Mouse (Mus musculus): ENCODE data around the gene Mansc1. TPM values are rescaled to one million over a fixed set of nuclear protein-coding genes. Genes with fewer than 3 reads are reported as not detected.
A peak's percentile ranks its signal among the peaks of the same experiment; 100 is the strongest.

Mansc1 gene
- polyA plus RNA-seq, 1 experiment from 2014 or later, result 0.72 TPM

- DNase-seq (ENCODE audit: low spot score), result no peak
- 91% methylated on average over 5 of the region's 5 CpGs for WGBS
- Histone ChIP-seq H3K4me2 (ENCODE audit: low read depth) (no peak overlapping the region), H3K27me3 (ENCODE audit: control insufficient read depth, insufficient read depth, low read length) (no peaks in the 10 kb centered on the region), H3K9ac (ENCODE audit: low read length) (no peak overlapping the region), H3K36me3 (ENCODE audit: control insufficient read depth, insufficient read depth, low read length) (no peaks in the 10 kb centered on the region), H3K4me1 (ENCODE audit: control insufficient read depth, insufficient read depth, low read length) (peaks cover 6% of the 10 kb centered on the region; the same call in 1 of the 2 replicates), H3K9me3 (ENCODE audit: control insufficient read depth, low read length) (no peaks in the 10 kb centered on the region), H3K4me3 (ENCODE audit: low read depth, low read length) (no peak overlapping the region), H3K27ac (ENCODE audit: low read depth, low read length) (no peak overlapping the region)
- no peak for ATAC-seq (ENCODE audit: insufficient read depth, low FRiP score, low TSS enrichment)
Observed at GRCm38 (mm10) chr6:134643296-134643695, 11.0 kb upstream of the Mansc1 start.

- WGBS, result 77% methylated on average over 9 of the region's 9 CpGs
- Histone ChIP-seq H3K27ac (ENCODE audit: low read depth, low read length) (no peak overlapping the region), H3K27me3 (ENCODE audit: control insufficient read depth, insufficient read depth, low read length) (no peaks in the 10 kb centered on the region), H3K36me3 (ENCODE audit: control insufficient read depth, insufficient read depth, low read length) (no peaks in the 10 kb centered on the region), H3K4me1 (ENCODE audit: control insufficient read depth, insufficient read depth, low read length) (peaks cover 2% of the 10 kb centered on the region; the same call in 1 of the 2 replicates), H3K4me3 (ENCODE audit: low read depth, low read length) (peak overlapping the region; percentile 86), H3K9ac (ENCODE audit: low read length) (peak overlapping the region; percentile 92), H3K4me2 (ENCODE audit: low read depth) (peak overlapping the region; percentile 67), H3K9me3 (ENCODE audit: control insufficient read depth, low read length) (no peaks in the 10 kb centered on the region)
- no peak for DNase-seq (ENCODE audit: low spot score)
- ATAC-seq (ENCODE audit: insufficient read depth, low FRiP score, low TSS enrichment), result no peak
Observed at GRCm38 (mm10) chr6:134641738-134642446, 9.6 kb upstream of the Mansc1 start.

GRCm38 (mm10) chr6:134640485-134641475 lies 8.5 kb upstream of the Mansc1 start:
- no peaks in the 10 kb centered on the region for H3K27me3 ChIP-seq (ENCODE audit: control insufficient read depth, insufficient read depth, low read length)
- peak overlapping the region; percentile 86 for H3K4me3 ChIP-seq (ENCODE audit: low read depth, low read length)
- H3K9me3 ChIP-seq (ENCODE audit: control insufficient read depth, low read length), result no peaks in the 10 kb centered on the region
- WGBS, result 1% methylated on average over 65 of the region's 65 CpGs
- peak overlapping the region; percentile 81 for H3K27ac ChIP-seq (ENCODE audit: low read depth, low read length)
- H3K4me1 ChIP-seq (ENCODE audit: control insufficient read depth, insufficient read depth, low read length), result peaks cover 2% of the 10 kb centered on the region; the same call in 1 of the 2 replicates
- peak overlapping the region; percentile 67 for H3K4me2 ChIP-seq (ENCODE audit: low read depth)
- peak; percentile 97 for DNase-seq (ENCODE audit: low spot score)
- no peaks in the 10 kb centered on the region for H3K36me3 ChIP-seq (ENCODE audit: control insufficient read depth, insufficient read depth, low read length)
- H3K9ac ChIP-seq (ENCODE audit: low read length), result peak overlapping the region; percentile 92
- ATAC-seq (ENCODE audit: insufficient read depth, low FRiP score, low TSS enrichment), result peak; percentile 99

- H3K36me3 ChIP-seq (ENCODE audit: control insufficient read depth, insufficient read depth, low read length), result no peaks in the 10 kb centered on the region
- no peak overlapping the region for H3K4me2 ChIP-seq (ENCODE audit: low read depth)
- DNase-seq (ENCODE audit: low spot score), result no peak
Observed at GRCm38 (mm10) chr6:134639900-134640299, 7.6 kb upstream of the Mansc1 start.

GRCm38 (mm10) chr6:134639210-134639609 lies 6.9 kb upstream of the Mansc1 start, which contains the start of gene Borcs5:
Borcs5 (plus strand) TSS chr6:134639510.
- 88% methylated on average over 3 of the region's 3 CpGs for whole genome bisulfite sequencing
- no peak for DNase-seq (ENCODE audit: low spot score)

More at GRCm38 (mm10) chr6:134639900-134640299, 7.6 kb upstream of the Mansc1 start:
- 92% methylated on average over 1 of the region's 1 CpGs for WGBS
- no peak overlapping the region for H3K9ac ChIP-seq (ENCODE audit: low read length)
- no peaks in the 10 kb centered on the region for H3K9me3 ChIP-seq (ENCODE audit: control insufficient read depth, low read length)
- no peak for ATAC-seq (ENCODE audit: insufficient read depth, low FRiP score, low TSS enrichment)
- H3K27ac ChIP-seq (ENCODE audit: low read depth, low read length), result no peak overlapping the region
- peaks cover 2% of the 10 kb centered on the region; the same call in 1 of the 2 replicates for H3K4me1 ChIP-seq (ENCODE audit: control insufficient read depth, insufficient read depth, low read length)
- H3K27me3 ChIP-seq (ENCODE audit: control insufficient read depth, insufficient read depth, low read length), result no peaks in the 10 kb centered on the region
- H3K4me3 ChIP-seq (ENCODE audit: low read depth, low read length), result no peak overlapping the region

GRCm38 (mm10) chr6:134636476-134636875 lies 4.2 kb upstream of the Mansc1 start:
- no peaks in the 10 kb centered on the region for H3K36me3 ChIP-seq (ENCODE audit: control insufficient read depth, insufficient read depth, low read length)
- H3K9ac ChIP-seq (ENCODE audit: low read length), result no peak overlapping the region
- peaks cover 2% of the 10 kb centered on the region; the same call in 1 of the 2 replicates for H3K4me1 ChIP-seq (ENCODE audit: control insufficient read depth, insufficient read depth, low read length)
- no peak overlapping the region for H3K27ac ChIP-seq (ENCODE audit: low read depth, low read length)
- ATAC-seq (ENCODE audit: insufficient read depth, low FRiP score, low TSS enrichment) (no peak), DNase-seq (ENCODE audit: low spot score) (no peak)
- H3K9me3 ChIP-seq (ENCODE audit: control insufficient read depth, low read length), result no peaks in the 10 kb centered on the region
- H3K4me3 ChIP-seq (ENCODE audit: low read depth, low read length), result no peak overlapping the region
- WGBS, result 57% methylated on average over 4 of the region's 4 CpGs
- peaks cover 12% of the 10 kb centered on the region for H3K27me3 ChIP-seq (ENCODE audit: control insufficient read depth, insufficient read depth, low read length)
- H3K4me2 ChIP-seq (ENCODE audit: low read depth), result no peak overlapping the region

More at GRCm38 (mm10) chr6:134639210-134639609, 6.9 kb upstream of the Mansc1 start, which contains the start of gene Borcs5:
- Histone ChIP-seq H3K9ac (ENCODE audit: low read length) (no peak within 1 kb of the TSS), H3K9me3 (ENCODE audit: control insufficient read depth, low read length) (no peaks in the 10 kb centered on the region), H3K4me3 (ENCODE audit: low read depth, low read length) (no peak within 1 kb of the TSS), H3K27ac (ENCODE audit: low read depth, low read length) (no peak within 1 kb of the TSS), H3K4me2 (ENCODE audit: low read depth) (no peak within 1 kb of the TSS), H3K36me3 (ENCODE audit: control insufficient read depth, insufficient read depth, low read length) (no peaks in the 10 kb centered on the region), H3K4me1 (ENCODE audit: control insufficient read depth, insufficient read depth, low read length) (peaks cover 2% of the 10 kb centered on the region; the same call in 1 of the 2 replicates), H3K27me3 (ENCODE audit: control insufficient read depth, insufficient read depth, low read length) (no peaks in the 10 kb centered on the region)
- ATAC-seq (ENCODE audit: insufficient read depth, low FRiP score, low TSS enrichment), result no peak

- Histone ChIP-seq H3K9me3 (ENCODE audit: control insufficient read depth, low read length) (no peaks in the 10 kb centered on the region), H3K27me3 (ENCODE audit: control insufficient read depth, insufficient read depth, low read length) (peaks cover 12% of the 10 kb centered on the region), H3K4me1 (ENCODE audit: control insufficient read depth, insufficient read depth, low read length) (no peaks in the 10 kb centered on the region), H3K4me3 (ENCODE audit: low read depth, low read length) (no peak overlapping the region), H3K36me3 (ENCODE audit: control insufficient read depth, insufficient read depth, low read length) (no peaks in the 10 kb centered on the region), H3K9ac (ENCODE audit: low read length) (no peak overlapping the region), H3K27ac (ENCODE audit: low read depth, low read length) (no peak overlapping the region), H3K4me2 (ENCODE audit: low read depth) (no peak overlapping the region)
- ATAC-seq (ENCODE audit: insufficient read depth, low FRiP score, low TSS enrichment) (no peak), DNase-seq (ENCODE audit: low spot score) (no peak)
- WGBS, result 89% methylated on average over 8 of the region's 8 CpGs
Observed at GRCm38 (mm10) chr6:134633553-134633952, 1.3 kb upstream of the Mansc1 start.

- Histone ChIP-seq H3K27ac (ENCODE audit: low read depth, low read length) (no peak overlapping the region), H3K4me3 (ENCODE audit: low read depth, low read length) (peak overlapping the region; percentile 47; the same call in 1 of the 2 replicates), H3K9ac (ENCODE audit: low read length) (no peak overlapping the region), H3K4me1 (ENCODE audit: control insufficient read depth, insufficient read depth, low read length) (no peaks in the 10 kb centered on the region), H3K36me3 (ENCODE audit: control insufficient read depth, insufficient read depth, low read length) (no peaks in the 10 kb centered on the region), H3K9me3 (ENCODE audit: control insufficient read depth, low read length) (no peaks in the 10 kb centered on the region), H3K27me3 (ENCODE audit: control insufficient read depth, insufficient read depth, low read length) (peaks cover 12% of the 10 kb centered on the region), H3K4me2 (ENCODE audit: low read depth) (peak overlapping the region; percentile 68)
- DNase-seq (ENCODE audit: low spot score), result no peak
- no peak for ATAC-seq (ENCODE audit: insufficient read depth, low FRiP score, low TSS enrichment)
- WGBS, result 40% methylated on average over 5 of the region's 5 CpGs
Observed at GRCm38 (mm10) chr6:134632756-134633155, 468 bp upstream of the Mansc1 start.

All from neural tube, embryonic 11.5 days (tissue).